ENCODE assay signal across 11 mouse cellular contexts in the genomic region with DNA sequence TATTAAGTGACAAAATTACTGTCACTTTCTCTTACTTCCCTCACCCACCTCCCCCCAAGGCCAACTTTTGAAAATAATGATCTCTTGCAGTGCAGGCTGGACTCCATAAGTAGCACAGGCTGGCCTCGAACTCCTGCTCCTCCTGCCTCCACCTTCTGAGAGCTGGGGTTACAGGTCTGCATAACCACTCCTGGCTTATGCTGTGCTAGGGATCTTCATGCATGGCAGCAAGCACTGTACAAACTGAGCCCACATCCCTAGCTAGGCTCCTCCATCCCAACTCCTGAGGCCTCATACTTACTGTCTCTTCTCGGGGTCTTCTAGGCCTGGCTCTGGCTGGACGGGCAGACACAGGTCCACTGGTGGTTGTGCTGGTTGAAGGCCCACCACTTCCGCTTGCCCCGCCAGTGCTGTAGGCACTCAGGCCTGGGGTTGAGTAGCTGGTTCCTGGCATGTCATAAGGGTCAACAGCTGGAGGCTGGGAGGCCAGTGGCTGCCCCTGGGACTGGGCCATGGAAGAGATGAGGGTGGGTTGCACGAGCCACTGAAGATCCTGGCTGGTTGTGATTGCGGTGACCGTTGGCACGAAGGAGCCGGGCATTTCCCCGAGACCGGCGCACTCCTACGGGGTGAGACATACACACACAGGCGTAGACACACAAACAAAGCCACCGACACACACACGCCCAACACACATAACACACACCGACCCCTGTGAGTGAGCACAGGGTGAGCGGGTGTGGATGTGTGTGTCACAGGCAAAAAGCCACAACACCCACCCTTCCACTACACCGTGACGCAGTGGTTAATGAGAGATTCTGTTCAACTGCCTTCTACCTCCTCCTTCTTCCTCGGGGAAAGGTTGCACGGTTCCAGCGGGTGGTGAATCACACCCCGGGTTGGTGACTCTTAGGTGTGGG. TPM values are rescaled to one million over a fixed set of nuclear protein-coding genes. Genes with fewer than 3 reads are reported as not detected.
A peak's percentile ranks its signal among the peaks of the same experiment; 100 is the strongest.
DNase-seq lines count a peak whose midpoint lies in the region; ATAC-seq lines count a peak whose summit lies in the region.
"Had no signal": no experiment of that assay in that cellular context is flagged by ENCODE, and none has a peak within 500 bp of the region (broad histone marks: within the 10 kb centered on the region; RNA-seq: fewer than 3 reads in every experiment).

No protein-coding gene starts in this region.

- H3K9ac ChIP-seq in liver, embryonic 13.5 days, result no peak overlapping the region
- no peak overlapping the region for H3K9ac ChIP-seq in liver, embryonic 11.5 days (ENCODE audit: low read depth, low read length)
- H3K9ac ChIP-seq in hindbrain, embryonic 15.5 days, result no peak overlapping the region
- no peak overlapping the region for H3K9ac ChIP-seq in neural tube, embryonic 14.5 days (replicated peaks; ENCODE audit: low read depth, low read length)

- peak; percentile 76 for DNase-seq in cerebellum, adult 9-11 months
- DNase-seq in cerebellum, postnatal 10 days, result no peak
- no peak for DNase-seq in liver, embryonic 13.5 days
- DNase-seq in liver, embryonic 11.5 days (ENCODE audit: low spot score), result no peak
- no peak for DNase-seq in layer of hippocampus, adult 8-10 months (ENCODE audit: low spot score in 2 of 2)
- DNase-seq in adrenal gland, adult 2 months, result no peak

- H3K4me2 ChIP-seq in liver, embryonic 13.5 days, result peak overlapping the region; percentile 99
- H3K4me2 ChIP-seq in liver, embryonic 11.5 days, result no peak overlapping the region
- H3K4me2 ChIP-seq in hindbrain, embryonic 15.5 days, result peak overlapping the region; percentile 100
- H3K4me2 ChIP-seq in neural tube, embryonic 14.5 days (ENCODE audit: low read depth, low read length), result peak overlapping the region; percentile 83

- H3K36me3 ChIP-seq in liver, embryonic 13.5 days, result no peaks in the 10 kb centered on the region
- no peaks in the 10 kb centered on the region for H3K36me3 ChIP-seq in liver, embryonic 11.5 days (ENCODE audit: control insufficient read depth, insufficient read depth, low read length)
- H3K36me3 ChIP-seq in hindbrain, embryonic 15.5 days, result no peaks in the 10 kb centered on the region
- no peaks in the 10 kb centered on the region for H3K36me3 ChIP-seq in neural tube, embryonic 14.5 days (ENCODE audit: control insufficient read depth, insufficient read depth, low read length)
- H3K36me3 ChIP-seq: liver, embryonic 15.5 days had no signal

- no peak for ATAC-seq in liver, embryonic 13.5 days (ENCODE audit: low read depth)
- no peak for ATAC-seq in liver, embryonic 11.5 days (replicated peaks; ENCODE audit: low FRiP score)
- ATAC-seq in hindbrain, embryonic 15.5 days (ENCODE audit: low FRiP score, low read depth), result no peak
- no peak for ATAC-seq in neural tube, embryonic 14.5 days (ENCODE audit: low read depth)

- H3K27me3 ChIP-seq in liver, embryonic 13.5 days, result peaks cover 80% of the 10 kb centered on the region
- H3K27me3 ChIP-seq in liver, embryonic 11.5 days (replicated peaks; ENCODE audit: control insufficient read depth, insufficient read depth, low read length), result peaks cover 61% of the 10 kb centered on the region
- H3K27me3 ChIP-seq in hindbrain, embryonic 15.5 days, result peaks cover 58% of the 10 kb centered on the region
- peaks cover 35% of the 10 kb centered on the region for H3K27me3 ChIP-seq in neural tube, embryonic 14.5 days (ENCODE audit: control insufficient read depth, insufficient read depth, low read length)

- 64% methylated on average over 25 of the region's 25 CpGs for WGBS in liver, embryonic 13.5 days (ENCODE audit: insufficient replicate concordance)
- 66% methylated on average over 25 of the region's 25 CpGs for WGBS in liver, embryonic 11.5 days
- WGBS in hindbrain, embryonic 15.5 days, result 74% methylated on average over 25 of the region's 25 CpGs
- WGBS in neural tube, embryonic 14.5 days, result 66% methylated on average over 25 of the region's 25 CpGs

- no peak overlapping the region for H3K4me3 ChIP-seq in liver, embryonic 13.5 days (replicated peaks)
- no peak overlapping the region; the same call in 1 of the 2 replicates for H3K4me3 ChIP-seq in liver, embryonic 11.5 days (ENCODE audit: low read depth, low read length)
- 0 out of 2 replicates have a peak overlapping the region, but pooled peaks have one; percentile 57 for H3K4me3 ChIP-seq in hindbrain, embryonic 15.5 days
- no peak overlapping the region for H3K4me3 ChIP-seq in neural tube, embryonic 14.5 days (ENCODE audit: low read depth, low read length)

- H3K27ac ChIP-seq in liver, embryonic 13.5 days, result no peak overlapping the region
- no peak overlapping the region for H3K27ac ChIP-seq in liver, embryonic 11.5 days (ENCODE audit: low read depth, low read length)
- no peak overlapping the region for H3K27ac ChIP-seq in hindbrain, embryonic 15.5 days (replicated peaks)
- H3K27ac ChIP-seq in neural tube, embryonic 14.5 days (ENCODE audit: low read depth, low read length), result no peak overlapping the region

- H3K4me1 ChIP-seq in liver, embryonic 13.5 days (replicated peaks), result peaks cover 45% of the 10 kb centered on the region
- H3K4me1 ChIP-seq in liver, embryonic 11.5 days (replicated peaks; ENCODE audit: control insufficient read depth, insufficient read depth, low read length), result peaks cover 14% of the 10 kb centered on the region
- peaks cover 52% of the 10 kb centered on the region for H3K4me1 ChIP-seq in hindbrain, embryonic 15.5 days (replicated peaks)
- peaks cover 20% of the 10 kb centered on the region for H3K4me1 ChIP-seq in neural tube, embryonic 14.5 days (ENCODE audit: control insufficient read depth, insufficient read depth, low read length)

- H3K9me3 ChIP-seq in liver, embryonic 13.5 days (replicated peaks), result no peaks in the 10 kb centered on the region
- H3K9me3 ChIP-seq in liver, embryonic 11.5 days (ENCODE audit: control insufficient read depth, low read length), result no peaks in the 10 kb centered on the region
- H3K9me3 ChIP-seq in hindbrain, embryonic 15.5 days, result no peaks in the 10 kb centered on the region
- H3K9me3 ChIP-seq in neural tube, embryonic 14.5 days (ENCODE audit: control insufficient read depth, low read length), result no peaks in the 10 kb centered on the region
- H3K9me3 ChIP-seq: liver, embryonic 15.5 days had no signal

RNA-seq across cellular contexts. Expression of a gene that starts 2.8 kb away (rescaled TPM):
- 0.03 TPM in 1 of 2 replicates, not detected in the other for polyA plus RNA-seq in liver, embryonic 13.5 days (2015; fragmentation: Nextera tagmentation; extraction: Ambion mirVana)
- polyA plus RNA-seq in liver, embryonic 11.5 days (2014; fragmentation: Nextera tagmentation; extraction: Ambion mirVana), result 0.07 TPM in 1 of 2 replicates, not detected in the other
- polyA plus RNA-seq in hindbrain, embryonic 15.5 days (2015; fragmentation: Nextera tagmentation; extraction: Ambion mirVana), result 0.08 and 0.14 TPM in 2 replicates
- polyA plus RNA-seq in neural tube, embryonic 14.5 days (2014; fragmentation: Nextera tagmentation; extraction: Ambion mirVana), result not detected in 2 replicates
- total RNA-seq in layer of hippocampus, adult 8-10 months (2022), result 10 to 100 TPM in 3 of 4 experiments, 1 to 10 TPM in 1; 5.4 to 13.8 (median 10.7) TPM
- 10 to 100 TPM in 1 of 2 experiments, 1 to 10 TPM in 1; 5.8 to 34.5 TPM for total RNA-seq in adrenal gland, adult 2 months (2021)
- polyA plus RNA-seq in adrenal gland, adult 2 months (2012; rRNA removed), result 2.6 and 3.2 TPM in 2 replicates

RNA-seq across cellular contexts. Expression of a gene that starts 24.7 kb away (rescaled TPM):
- 4.0 and 4.1 TPM in 2 replicates for polyA plus RNA-seq in liver, embryonic 13.5 days (2015; fragmentation: Nextera tagmentation; extraction: Ambion mirVana)
- polyA plus RNA-seq in liver, embryonic 11.5 days (2014; fragmentation: Nextera tagmentation; extraction: Ambion mirVana), result 8.2 and 11.1 TPM in 2 replicates
- 112 and 130 TPM in 2 replicates for polyA plus RNA-seq in hindbrain, embryonic 15.5 days (2015; fragmentation: Nextera tagmentation; extraction: Ambion mirVana)
- 115 and 118 TPM in 2 replicates for polyA plus RNA-seq in neural tube, embryonic 14.5 days (2014; fragmentation: Nextera tagmentation; extraction: Ambion mirVana)
- 10 to 100 TPM; 76.6 to 96.7 (median 85.4) TPM for total RNA-seq in layer of hippocampus, adult 8-10 months (2022)
- 1 to 10 TPM; 4.2 to 7.4 TPM for total RNA-seq in adrenal gland, adult 2 months (2021)
- 14.6 and 19.4 TPM in 2 replicates for polyA plus RNA-seq in adrenal gland, adult 2 months (2012; rRNA removed)
- total RNA-seq: hematopoietic stem cell, adult 5-6 weeks had no signal

RNA-seq across cellular contexts. Expression of a gene that starts 27.2 kb away (rescaled TPM):
- polyA plus RNA-seq in liver, embryonic 13.5 days (2015; fragmentation: Nextera tagmentation; extraction: Ambion mirVana), result not detected in 2 replicates
- not detected in 2 replicates for polyA plus RNA-seq in liver, embryonic 11.5 days (2014; fragmentation: Nextera tagmentation; extraction: Ambion mirVana)
- 0.96 and 1.2 TPM in 2 replicates for polyA plus RNA-seq in hindbrain, embryonic 15.5 days (2015; fragmentation: Nextera tagmentation; extraction: Ambion mirVana)
- polyA plus RNA-seq in neural tube, embryonic 14.5 days (2014; fragmentation: Nextera tagmentation; extraction: Ambion mirVana), result 0.66 and 0.75 TPM in 2 replicates
- total RNA-seq in layer of hippocampus, adult 8-10 months (2022), result under 1 TPM in 1 of 4 experiments, not detected in 3; 0.28 TPM
- not detected for total RNA-seq in adrenal gland, adult 2 months (2021)
- polyA plus RNA-seq in adrenal gland, adult 2 months (2012; rRNA removed), result 0.09 and 0.68 TPM in 2 replicates
- total RNA-seq: adrenal gland, postnatal 25 days; hematopoietic stem cell, adult 5-6 weeks had no signal

RNA-seq across cellular contexts. Expression of a gene that starts 35.5 kb away (rescaled TPM):
- polyA plus RNA-seq in liver, embryonic 13.5 days (2015; fragmentation: Nextera tagmentation; extraction: Ambion mirVana), result 45.6 and 46.7 TPM in 2 replicates
- 85.9 and 87.5 TPM in 2 replicates for polyA plus RNA-seq in liver, embryonic 11.5 days (2014; fragmentation: Nextera tagmentation; extraction: Ambion mirVana)
- polyA plus RNA-seq in hindbrain, embryonic 15.5 days (2015; fragmentation: Nextera tagmentation; extraction: Ambion mirVana), result 41.5 and 42.1 TPM in 2 replicates
- 17.4 and 40.9 TPM in 2 replicates for polyA plus RNA-seq in neural tube, embryonic 14.5 days (2014; fragmentation: Nextera tagmentation; extraction: Ambion mirVana)
- 10 to 100 TPM; 17.4 to 26.8 (median 19.5) TPM for total RNA-seq in layer of hippocampus, adult 8-10 months (2022)
- total RNA-seq in adrenal gland, adult 2 months (2021), result 10 to 100 TPM; 45.8 to 55.8 TPM
- polyA plus RNA-seq in adrenal gland, adult 2 months (2012; rRNA removed), result 136 and 143 TPM in 2 replicates

RNA-seq across cellular contexts. Expression of a gene that starts 37.5 kb away (rescaled TPM):
- 19.1 and 21.0 TPM in 2 replicates for polyA plus RNA-seq in liver, embryonic 13.5 days (2015; fragmentation: Nextera tagmentation; extraction: Ambion mirVana)
- polyA plus RNA-seq in liver, embryonic 11.5 days (2014; fragmentation: Nextera tagmentation; extraction: Ambion mirVana), result 46.4 and 46.8 TPM in 2 replicates
- polyA plus RNA-seq in hindbrain, embryonic 15.5 days (2015; fragmentation: Nextera tagmentation; extraction: Ambion mirVana), result 84.8 and 88.9 TPM in 2 replicates
- polyA plus RNA-seq in neural tube, embryonic 14.5 days (2014; fragmentation: Nextera tagmentation; extraction: Ambion mirVana), result 90.4 and 98.9 TPM in 2 replicates
- total RNA-seq in layer of hippocampus, adult 8-10 months (2022), result 10 to 100 TPM; 41.9 to 47.8 (median 43.2) TPM
- 10 to 100 TPM; 36.5 to 40.8 TPM for total RNA-seq in adrenal gland, adult 2 months (2021)
- polyA plus RNA-seq in adrenal gland, adult 2 months (2012; rRNA removed), result 36.3 and 37.8 TPM in 2 replicates
